Mouse (Mus musculus): ENCODE data around the gene Clasp2. TPM values are rescaled to one million over a fixed set of nuclear protein-coding genes. Genes with fewer than 3 reads are reported as not detected.

The Clasp2 gene
- total RNA-seq, 2 experiments from 2014 or later, result 41.2 to 51.6 TPM

Other genes starting within 250 kb of the Clasp2 start
- gene Pdcd6ip, start 33.2 kb upstream of the Clasp2 start, total RNA-seq (2014; fragmentation: Nextera tagmentation), result 80.1 and 80.9 TPM in 2 replicates
- 41.8 and 56.9 TPM in 2 replicates for gene Pdcd6ip, start 33.2 kb upstream of the Clasp2 start, total RNA-seq (2017)
- gene Ubp1, start 189.5 kb downstream of the Clasp2 start, total RNA-seq (2014; fragmentation: Nextera tagmentation), result 85.8 and 94.0 TPM in 2 replicates
- gene Ubp1, start 189.5 kb downstream of the Clasp2 start, total RNA-seq (2017), result 76.9 and 86.7 TPM in 2 replicates